Mouse (Mus musculus) liver, postnatal 0 days (tissue): ENCODE data around the gene Zyx.

Experiments used
- CTCF ChIP-seq: sonication (generic); IDR thresholded peaks from 2 replicates; pipeline ENCODE4 v1.5.1; 2016; ENCODE audit warnings: antibody characterized with exemption, low read depth
- EP300 ChIP-seq: IDR thresholded peaks from 2 replicates; pipeline ENCODE4 v1.6.1; 2016; ENCODE audit warnings: antibody characterized with exemption, low read depth, mild to moderate bottlenecking

- TF ChIP-seq EP300, result no peak
- no peak for TF ChIP-seq CTCF
Measured at GRCm38 (mm10) chr6:42379551-42379950, 30.1 kb downstream of the Zyx start.
